Mouse (Mus musculus) ES-Bruce4 (cell line): Measurements from ENCODE around the gene Dmrtc1b. TPM values are rescaled to one million over a fixed set of nuclear protein-coding genes. Genes with fewer than 3 reads are reported as not detected.

ENCODE experiments used
- polyA plus RNA-seq: library from polyadenylated mRNA; stranded (reverse); fragments of >200 nt; gene quantifications from 2 replicates; pipeline ENCODE4 v1.2.4, GENCODE M21; 2011; ENCODE audit warnings: low read depth; ENCODE audit not compliant: missing spikeins, insufficient read depth, insufficient read length

Gene Dmrtc1b
- polyA plus RNA-seq, 1 experiment: not detected

Other genes starting within 250 kb of the Dmrtc1b start
- 18.5 and 19.8 TPM in 2 replicates for gene Hdac8, start 202.5 kb upstream of the Dmrtc1b start, polyA plus RNA-seq
- 7.9 and 8.3 TPM in 2 replicates for gene Phka1, start 63.6 kb upstream of the Dmrtc1b start, polyA plus RNA-seq
- gene Gm3880, start 20.9 kb upstream of the Dmrtc1b start, polyA plus RNA-seq: not detected in 2 replicates
- 1.5 and 2.1 TPM in 2 replicates for gene Gm9112, start 230 bp upstream of the Dmrtc1b start, polyA plus RNA-seq
- not detected in 2 replicates for gene Dmrtc1c1, start 95.1 kb downstream of the Dmrtc1b start, polyA plus RNA-seq
- 1.0 and 1.5 TPM in 2 replicates for gene Dmrtc1c2, start 146.8 kb downstream of the Dmrtc1b start, polyA plus RNA-seq
- not detected in 2 replicates for gene 1700031F05Rik, start 160.1 kb downstream of the Dmrtc1b start, polyA plus RNA-seq
- not detected in 2 replicates for gene Dmrtc1a, start 200.8 kb downstream of the Dmrtc1b start, polyA plus RNA-seq
- not detected in 2 replicates for gene 1700011M02Rik, start 201.0 kb downstream of the Dmrtc1b start, polyA plus RNA-seq
- not detected in 2 replicates for gene 1700018G05Rik, start 220.5 kb downstream of the Dmrtc1b start, polyA plus RNA-seq